Mouse (Mus musculus) liver, postnatal 0 days (tissue): ENCODE measurements around the gene Mvk.

Experiments used
- CTCF ChIP-seq: sonication (generic); IDR thresholded peaks from 2 replicates; pipeline ENCODE4 v1.5.1; 2016; ENCODE audit warnings: antibody characterized with exemption, low read depth
- EP300 ChIP-seq: IDR thresholded peaks from 2 replicates; pipeline ENCODE4 v1.6.1; 2016; ENCODE audit warnings: antibody characterized with exemption, low read depth, mild to moderate bottlenecking

DNA sequence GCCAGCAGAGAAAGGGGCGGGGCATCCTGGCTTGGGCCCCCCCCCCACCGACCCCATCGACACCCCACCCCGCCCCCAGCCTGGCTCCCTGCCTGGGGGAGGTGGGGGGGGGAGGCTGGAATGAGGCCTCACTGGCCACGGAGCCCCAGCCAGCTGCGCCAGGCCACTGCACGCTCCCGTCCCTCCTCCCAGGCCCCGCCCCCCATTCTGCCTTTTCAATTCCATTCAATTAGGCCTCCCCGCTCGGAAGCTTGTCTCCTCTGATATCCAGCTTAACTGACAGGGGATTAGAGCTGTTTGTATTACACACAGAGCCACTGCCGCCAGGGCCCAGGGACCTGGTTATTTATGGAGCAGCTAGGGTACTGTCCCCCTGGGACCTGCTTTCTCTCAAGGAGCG, 23.4 kb downstream of the Mvk start:
- TF ChIP-seq CTCF, result no peak
- no peak for TF ChIP-seq EP300
